Mouse (Mus musculus) G1E (cell line): Measurements from ENCODE around the gene Gpc5. TPM values are rescaled to one million over a fixed set of nuclear protein-coding genes. Genes with fewer than 3 reads are reported as not detected.
"Not testable (repeated sequence)": the region's sequence is repeated elsewhere in the genome, so short reads cannot be mapped to it uniquely, and the experiment has no call there.

Source experiments
- ATAC-seq: 2 replicates; pipeline ENCODE4 v1.8.0; 2016; ENCODE audit warnings: mild to moderate bottlenecking; ENCODE audit not compliant: insufficient number of reproducible peaks, poor library complexity, low FRiP score, severe bottlenecking; ENCODE audit errors: extremely low read depth
- DNase-seq: peaks from one replicate; pipeline ENCODE4 v3.0.0; 2012; ENCODE audit warnings: low spot score
- H3K27me3 ChIP-seq: 2 replicates; pipeline ENCODE4 v1.6.1; 2012; ENCODE audit warnings: mild to moderate bottlenecking, low read length, inconsistent platforms; ENCODE audit not compliant: insufficient read depth
- H3K36me3 ChIP-seq: replicated peaks from 2 replicates; pipeline ENCODE3; 2012; ENCODE audit warnings: mild to moderate bottlenecking, inconsistent platforms
- H3K4me1 ChIP-seq: 2 replicates; pipeline ENCODE4 v1.6.1; 2012; ENCODE audit warnings: low read depth, low read length, inconsistent platforms, mixed read lengths; ENCODE audit not compliant: insufficient read depth
- H3K4me3 ChIP-seq: 2 replicates; pipeline ENCODE4 v1.5.1; 2012; ENCODE audit warnings: low read depth, mild to moderate bottlenecking, inconsistent platforms, low read length, moderate library complexity, mixed read lengths
- H3K9me3 ChIP-seq: replicated peaks from 2 replicates; pipeline ENCODE4 v1.6.1; 2012; ENCODE audit warnings: inconsistent platforms
- CTCF ChIP-seq: IDR thresholded peaks from 2 replicates; pipeline ENCODE4 v1.5.1; 2012; ENCODE audit warnings: low read depth, low read length, inconsistent platforms, mixed read lengths
- GATA1 ChIP-seq: IDR thresholded peaks from 2 replicates; pipeline ENCODE4 v1.6.1; 2012; ENCODE audit warnings: borderline replicate concordance, low read length, inconsistent platforms, mixed read lengths
- GATA2 ChIP-seq: IDR thresholded peaks from 2 replicates; pipeline ENCODE4 v1.6.1; 2012; ENCODE audit warnings: low read depth, low read length, inconsistent platforms, borderline replicate concordance
- POLR2AphosphoS5 ChIP-seq: IDR thresholded peaks from 2 replicates; pipeline ENCODE4 v1.6.1; 2012; ENCODE audit warnings: low read depth, low read length, inconsistent platforms; ENCODE audit not compliant: insufficient replicate concordance
- TAL1 ChIP-seq: conservative IDR thresholded peaks from 2 replicates; pipeline ENCODE4 v1.6.1; 2012; ENCODE audit warnings: low read depth, low read length, inconsistent platforms, mixed read lengths
- polyA plus RNA-seq: library from polyadenylated mRNA; stranded (reverse); fragments of >175 nt; gene quantifications from 2 replicates; pipeline ENCODE4 v1.2.3, GENCODE M21; 2012
- total RNA-seq, 2 experiments: library from RNA; stranded (forward) in 1 of 2; stranded (reverse) in 1 of 2; fragments of 200-1000 nt in 1 of 2; fragments of >200 nt in 1 of 2; fragmentation: Nextera tagmentation in 1 of 2; gene quantifications; 2 replicates each; pipeline ENCODE4 v1.2.3; 2014 to 2017

The Gpc5 gene
- total and polyA plus RNA-seq, 3 experiments, result 0.16 TPM; not detected in 2

DNA sequence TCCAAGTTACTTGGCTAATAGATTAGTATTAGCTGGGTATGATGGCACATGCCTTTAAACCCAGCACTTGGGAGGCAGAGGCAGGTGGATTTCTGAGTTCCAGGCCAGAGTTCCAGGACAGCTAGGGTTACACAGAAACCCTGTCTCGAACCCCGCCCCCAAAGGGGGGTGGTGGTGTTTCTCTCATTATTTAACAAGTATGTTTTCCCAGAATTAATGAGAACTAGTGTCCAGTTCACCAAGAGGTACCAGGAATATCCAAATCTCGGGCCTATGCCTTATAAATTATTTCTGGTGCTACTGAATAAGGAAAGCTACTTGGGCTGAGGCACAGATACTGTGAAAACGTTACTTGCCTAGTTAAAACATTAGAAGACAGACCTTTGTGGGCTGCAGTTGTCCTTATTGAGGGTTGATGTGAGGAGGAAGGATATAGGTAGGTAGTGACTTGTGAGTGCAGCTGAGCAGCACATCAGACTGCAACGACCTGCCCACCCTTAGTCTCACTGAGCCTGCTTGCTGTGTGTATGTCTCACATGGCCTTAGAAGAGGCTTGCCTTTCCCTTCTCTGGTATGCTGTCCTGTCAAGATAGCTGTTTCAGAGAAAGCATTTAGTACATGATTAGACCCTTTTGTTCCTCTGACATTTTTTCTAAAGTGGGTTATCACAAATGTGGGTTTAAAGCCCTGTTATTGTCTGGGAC is 43.0 kb upstream of the Gpc5 start:
- no peaks in the 10 kb centered on the region for H3K27me3 ChIP-seq
- peaks cover 47% of the 10 kb centered on the region for H3K36me3 ChIP-seq
- peaks cover 46% of the 10 kb centered on the region for H3K4me1 ChIP-seq
- H3K4me3 ChIP-seq, result no peak overlapping the region
- TF ChIP-seq GATA2, result no peak
- peak; percentile 93; the same call in 1 of the 2 replicates for TF ChIP-seq POLR2AphosphoS5
- no peak for TF ChIP-seq GATA1
- TF ChIP-seq TAL1, result no peak
- TF ChIP-seq CTCF, result no peak
- no peak for DNase-seq
- no peaks in the 10 kb centered on the region for H3K9me3 ChIP-seq
- 0 out of 2 replicates have a peak, but pooled peaks have one; percentile 3 for ATAC-seq

- TF ChIP-seq TAL1 (no peak), CTCF (no peak), GATA2 (no peak), GATA1 (no peak), POLR2AphosphoS5 (no peak)
Observed at GRCm38 (mm10) chr14:115049831-115050230, 42.2 kb upstream of the Gpc5 start.

GRCm38 (mm10) chr14:115051106-115051760 is 40.8 kb upstream of the Gpc5 start:
- TF ChIP-seq GATA1 (no peak), POLR2AphosphoS5 (no peak), CTCF (no peak)
- H3K36me3 ChIP-seq, result peaks cover 25% of the 10 kb centered on the region
- ATAC-seq (no peak), DNase-seq (no peak)
- H3K4me1 ChIP-seq, result peaks cover 26% of the 10 kb centered on the region; the same call in 1 of the 2 replicates
- H3K9me3 ChIP-seq, result no peaks in the 10 kb centered on the region
- H3K27me3 ChIP-seq, result no peaks in the 10 kb centered on the region
- no peak overlapping the region for H3K4me3 ChIP-seq

More at GRCm38 (mm10) chr14:115049831-115050230, 42.2 kb upstream of the Gpc5 start:
- DNase-seq (no peak), ATAC-seq (no peak)
- Histone ChIP-seq H3K27me3 (no peaks in the 10 kb centered on the region), H3K4me3 (no peak overlapping the region), H3K36me3 (peaks cover 39% of the 10 kb centered on the region), H3K4me1 (peaks cover 38% of the 10 kb centered on the region), H3K9me3 (no peaks in the 10 kb centered on the region)

DNA sequence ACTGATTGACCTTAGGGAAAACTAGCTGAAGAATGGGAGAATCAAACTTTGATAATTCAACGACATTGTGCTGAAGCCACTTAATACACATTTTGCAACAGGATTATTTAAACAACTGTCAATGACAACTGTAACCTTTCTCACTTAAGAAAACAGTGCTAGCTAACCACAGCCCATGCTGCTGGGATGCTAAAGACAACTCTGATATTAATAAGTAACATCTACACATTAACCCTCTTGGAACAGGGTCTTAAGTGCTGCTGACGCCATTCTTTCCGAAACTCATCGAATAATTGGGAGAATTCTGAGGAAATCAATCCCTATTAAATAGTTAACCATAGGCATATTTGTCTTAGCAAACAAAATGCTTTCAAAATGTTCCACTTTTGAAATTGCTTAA is 39.6 kb upstream of the Gpc5 start:
- no peaks in the 10 kb centered on the region for H3K27me3 ChIP-seq
- no peaks in the 10 kb centered on the region for H3K9me3 ChIP-seq
- ATAC-seq, result no peak
- H3K36me3 ChIP-seq, result peaks cover 14% of the 10 kb centered on the region
- peaks cover 18% of the 10 kb centered on the region; the same call in 1 of the 2 replicates for H3K4me1 ChIP-seq
- no peak for DNase-seq
- no peak overlapping the region for H3K4me3 ChIP-seq
- TF ChIP-seq TAL1 (no peak), POLR2AphosphoS5 (no peak), GATA1 (no peak), GATA2 (no peak), CTCF (no peak)

GRCm38 (mm10) chr14:115054252-115054651 is 37.8 kb upstream of the Gpc5 start:
- DNase-seq (no peak), ATAC-seq (no peak)
- Histone ChIP-seq H3K4me3 (no peak overlapping the region), H3K4me1 (peaks cover under 1% of the 10 kb centered on the region; the same call in 1 of the 2 replicates), H3K27me3 (no peaks in the 10 kb centered on the region), H3K9me3 (no peaks in the 10 kb centered on the region), H3K36me3 (peaks cover 2% of the 10 kb centered on the region)
- TF ChIP-seq POLR2AphosphoS5, result no peak
- TF ChIP-seq GATA1, result no peak
- TF ChIP-seq CTCF, result no peak
- TF ChIP-seq TAL1, result no peak
- no peak for TF ChIP-seq GATA2

DNA sequence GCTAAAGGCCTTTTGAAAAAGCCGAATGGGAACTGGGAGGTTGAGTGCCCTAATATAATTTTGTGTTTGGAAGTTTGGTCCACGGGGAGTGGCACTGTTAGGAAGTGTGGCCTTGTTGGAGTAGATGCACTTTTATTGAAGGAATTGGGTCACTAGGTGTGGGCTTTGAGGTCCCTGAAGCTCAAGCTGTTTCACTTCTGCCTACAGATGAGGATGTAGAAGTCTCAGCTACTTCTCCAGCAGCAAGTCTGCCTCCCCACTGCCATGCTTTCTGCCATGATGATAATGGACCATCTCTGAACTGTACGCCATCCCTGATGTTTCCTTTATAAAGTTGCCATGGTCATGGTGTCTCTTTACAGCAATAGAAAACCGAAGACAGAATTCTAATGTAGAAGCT is 34.5 kb upstream of the Gpc5 start:
- ATAC-seq (no peak), DNase-seq (no peak)
- Histone ChIP-seq H3K27me3 (no peaks in the 10 kb centered on the region), H3K4me1 (no peaks in the 10 kb centered on the region), H3K9me3 (no peaks in the 10 kb centered on the region), H3K36me3 (no peaks in the 10 kb centered on the region), H3K4me3 (no peak overlapping the region)
- no peak for TF ChIP-seq TAL1
- TF ChIP-seq POLR2AphosphoS5, result no peak
- no peak for TF ChIP-seq GATA1
- no peak for TF ChIP-seq GATA2
- no peak for TF ChIP-seq CTCF

DNA sequence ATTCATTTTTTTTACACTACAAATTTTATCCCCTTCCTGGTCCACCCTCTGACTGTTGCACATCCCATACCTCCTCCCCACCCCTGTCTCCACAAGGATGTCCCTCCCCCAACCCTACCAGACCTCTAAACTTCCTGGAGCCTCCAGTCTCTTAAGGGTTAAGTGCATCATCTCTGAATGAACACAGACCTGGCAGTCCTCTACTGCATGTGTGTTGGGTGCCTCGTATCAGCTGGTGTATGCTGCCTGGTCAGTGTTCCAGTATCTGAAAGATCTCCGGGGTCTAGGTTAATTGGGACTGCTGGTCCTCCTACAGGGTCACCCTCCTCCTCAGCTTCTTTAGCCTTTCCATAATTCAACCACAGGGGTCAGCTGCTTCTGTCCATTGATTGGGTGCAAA is 25.9 kb upstream of the Gpc5 start:
- not testable (repeated sequence) for DNase-seq, ATAC-seq, H3K27me3 ChIP-seq, H3K9me3 ChIP-seq, H3K4me1 ChIP-seq, H3K36me3 ChIP-seq, H3K4me3 ChIP-seq
